Mouse (Mus musculus): ENCODE data around the gene Rtn4rl1. TPM values are rescaled to one million over a fixed set of nuclear protein-coding genes. Genes with fewer than 3 reads are reported as not detected.
"Not testable (repeated sequence)": the region's sequence is repeated elsewhere in the genome, so short reads cannot be mapped to it uniquely, and the experiment has no call there.

The Rtn4rl1 gene
- total RNA-seq, 2 experiments from 2014 or later: 0.54 to 1.1 TPM

GRCm38 (mm10) chr11:75269213-75269612 is 75.6 kb downstream of the Rtn4rl1 start:
- no peak overlapping the region for H3K27ac ChIP-seq
- no peak for TF ChIP-seq CTCF (IDR thresholded peaks at IDR 0.05)
- intact Hi-C loops (cut with DNase I): no loop called here
- no peak overlapping the region for H3K4me3 ChIP-seq
- no peak for DNase-seq

- H3K27ac ChIP-seq: no peak overlapping the region
These were observed 76.8 kb downstream of the Rtn4rl1 start for GRCm38 (mm10) chr11:75270276-75270984.

GRCm38 (mm10) chr11:75270985-75271434 is 77.4 kb downstream of the Rtn4rl1 start:
- intact Hi-C loops (cut with DNase I): no loop called here
- peak; percentile 79 for DNase-seq
- Histone ChIP-seq H3K4me3 (no peak overlapping the region), H3K27ac (no peak overlapping the region)
- TF ChIP-seq CTCF (IDR thresholded peaks at IDR 0.05): no peak

More at GRCm38 (mm10) chr11:75270276-75270984, 76.8 kb downstream of the Rtn4rl1 start:
- no peak overlapping the region for H3K4me3 ChIP-seq
- intact Hi-C loops (cut with DNase I): no loop called here
- DNase-seq: no peak
- no peak for TF ChIP-seq CTCF (IDR thresholded peaks at IDR 0.05)

GRCm38 (mm10) chr11:75273466-75273865 is 79.9 kb downstream of the Rtn4rl1 start:
- no peak for TF ChIP-seq CTCF (IDR thresholded peaks at IDR 0.05)
- Histone ChIP-seq H3K27ac (no peak overlapping the region), H3K4me3 (no peak overlapping the region)
- no peak for DNase-seq
- intact Hi-C loops (cut with DNase I): no loop called here

GRCm38 (mm10) chr11:75275035-75275434 is 81.5 kb downstream of the Rtn4rl1 start:
- TF ChIP-seq CTCF (IDR thresholded peaks at IDR 0.05): no peak
- intact Hi-C loops (cut with DNase I): no loop called here
- no peak overlapping the region for H3K27ac ChIP-seq

GRCm38 (mm10) chr11:75278115-75278514 is 84.5 kb downstream of the Rtn4rl1 start:
- no peak for TF ChIP-seq CTCF (IDR thresholded peaks at IDR 0.05)
- Histone ChIP-seq H3K27ac (no peak overlapping the region), H3K4me3 (no peak overlapping the region)
- intact Hi-C loops (cut with DNase I): no loop called here
- DNase-seq: no peak

More at GRCm38 (mm10) chr11:75275035-75275434, 81.5 kb downstream of the Rtn4rl1 start:
- no peak for DNase-seq
- no peak overlapping the region for H3K4me3 ChIP-seq

GRCm38 (mm10) chr11:75279013-75279341 is 85.4 kb downstream of the Rtn4rl1 start:
- TF ChIP-seq CTCF (IDR thresholded peaks at IDR 0.05): no peak
- Histone ChIP-seq H3K27ac (no peak overlapping the region), H3K4me3 (peak overlapping the region; percentile 50)
- intact Hi-C loops (cut with DNase I): no loop called here
- no peak for DNase-seq

GRCm38 (mm10) chr11:75279342-75280065 is 85.9 kb downstream of the Rtn4rl1 start:
- H3K4me3 ChIP-seq: peak overlapping the region; percentile 50
- intact Hi-C loops (cut with DNase I): no loop called here
- no peak overlapping the region for H3K27ac ChIP-seq
- no peak for DNase-seq
- TF ChIP-seq CTCF (IDR thresholded peaks at IDR 0.05): no peak

- TF ChIP-seq CTCF (IDR thresholded peaks at IDR 0.05): no peak
- intact Hi-C loops (cut with DNase I): no loop called here
- Histone ChIP-seq H3K27ac (no peak overlapping the region), H3K4me3 (no peak overlapping the region)
- no peak for DNase-seq
These were observed 86.5 kb downstream of the Rtn4rl1 start for GRCm38 (mm10) chr11:75280066-75280410.

GRCm38 (mm10) chr11:75280435-75281001 is 86.9 kb downstream of the Rtn4rl1 start:
- no peak for TF ChIP-seq CTCF (IDR thresholded peaks at IDR 0.05)
- Histone ChIP-seq H3K27ac (no peak overlapping the region), H3K4me3 (no peak overlapping the region)
- no peak for DNase-seq
- intact Hi-C loops (cut with DNase I): no loop called here

- H3K27ac ChIP-seq: no peak overlapping the region
- TF ChIP-seq CTCF (IDR thresholded peaks at IDR 0.05): no peak
- H3K4me3 ChIP-seq: no peak overlapping the region; the same call in 1 of the 2 replicates
- DNase-seq: no peak
- intact Hi-C loops (cut with DNase I): no loop called here
These were observed 88.0 kb downstream of the Rtn4rl1 start for GRCm38 (mm10) chr11:75281380-75282256.

- no peak for DNase-seq
- Histone ChIP-seq H3K4me3 (peak overlapping the region; percentile 38), H3K27ac (no peak overlapping the region)
- no peak for TF ChIP-seq CTCF (IDR thresholded peaks at IDR 0.05)
- intact Hi-C loops (cut with DNase I): no loop called here
These were observed 89.0 kb downstream of the Rtn4rl1 start for GRCm38 (mm10) chr11:75282496-75283120.

GRCm38 (mm10) chr11:75283784-75284183 is 90.2 kb downstream of the Rtn4rl1 start:
- H3K27ac ChIP-seq; H3K4me3 ChIP-seq; DNase-seq; intact Hi-C loops (cut with DNase I): not testable (repeated sequence)
